9 mouse cellular contexts compared by ENCODE assay signal in genomic region chr2:49732745-49733655, GRCm38 (mm10). TPM values are rescaled to one million over a fixed set of nuclear protein-coding genes. Genes with fewer than 3 reads are reported as not detected.
DNase-seq lines count a peak whose midpoint lies in the region; ATAC-seq and TF ChIP-seq lines count a peak whose summit lies in the region.
"Had no signal": no experiment of that assay in that cellular context is flagged by ENCODE, and none has a peak within 500 bp of the region (broad histone marks: within the 10 kb centered on the region; RNA-seq: fewer than 3 reads in every experiment).

No protein-coding gene starts in this region.

- no peaks in the 10 kb centered on the region for H3K9me3 ChIP-seq in stomach, embryonic 15.5 days
- H3K9me3 ChIP-seq in stomach, postnatal 0 days (ENCODE audit: control insufficient read depth, low read length), result no peaks in the 10 kb centered on the region
- H3K9me3 ChIP-seq in limb, embryonic 14.5 days (ENCODE audit: control insufficient read depth, low read length), result no peaks in the 10 kb centered on the region

- H3K36me3 ChIP-seq in stomach, embryonic 15.5 days, result no peaks in the 10 kb centered on the region
- no peaks in the 10 kb centered on the region for H3K36me3 ChIP-seq in stomach, postnatal 0 days (ENCODE audit: control insufficient read depth, insufficient read depth, low read length)
- peaks cover 11% of the 10 kb centered on the region; the same call in 1 of the 2 replicates for H3K36me3 ChIP-seq in limb, embryonic 14.5 days (ENCODE audit: control insufficient read depth, insufficient read depth, low read length)

- H3K4me3 ChIP-seq in gastrocnemius, adult 2 months, result peak overlapping the region; percentile 60
- H3K4me3 ChIP-seq in stomach, embryonic 15.5 days (replicated peaks), result no peak overlapping the region
- no peak overlapping the region for H3K4me3 ChIP-seq in stomach, postnatal 0 days (ENCODE audit: low read depth, low read length)
- H3K4me3 ChIP-seq in limb, embryonic 14.5 days (replicated peaks; ENCODE audit: low read length), result peak overlapping the region; percentile 7; the same call in 1 of the 2 replicates

- ATAC-seq in stomach, embryonic 15.5 days (ENCODE audit: insufficient read depth, low FRiP score, low read depth), result no peak
- ATAC-seq in stomach, postnatal 0 days (ENCODE audit: low FRiP score, low TSS enrichment), result no peak
- ATAC-seq in limb, embryonic 14.5 days (ENCODE audit: low FRiP score, low read depth), result no peak

- intact Hi-C loops in gastrocnemius, adult 2 months (cut with DNase I), result no loop called here

- no peak overlapping the region for H3K27ac ChIP-seq in gastrocnemius, adult 2 months
- no peak overlapping the region for H3K27ac ChIP-seq in stomach, embryonic 15.5 days
- H3K27ac ChIP-seq in stomach, postnatal 0 days (replicated peaks), result no peak overlapping the region
- H3K27ac ChIP-seq in limb, embryonic 14.5 days (replicated peaks; ENCODE audit: low read depth, low read length), result 0 out of 2 replicates have a peak overlapping the region, but pooled peaks have one; percentile 13

- no peak for DNase-seq in gastrocnemius, adult 2 months
- DNase-seq in gastrocnemius, postnatal 25 days, result no peak
- DNase-seq in stomach, postnatal 0 days (ENCODE audit: low spot score), result no peak
- no peak for DNase-seq in limb, embryonic 14.5 days (ENCODE audit: low spot score)
- DNase-seq in thymus, postnatal 4 days, result peak; percentile 63
- no peak for DNase-seq in urinary bladder, postnatal 4 days (ENCODE audit: low spot score in 2 of 2)
- DNase-seq in frontal cortex, postnatal 10 days (ENCODE audit: low spot score in 2 of 2), result no peak

- TF ChIP-seq POLR2A in limb, embryonic 14.5 days (IDR thresholded peaks at IDR 0.05; ENCODE audit: borderline replicate concordance, extremely low read depth, insufficient read depth, insufficient read length), result no peak

- no peak for TF ChIP-seq CTCF in gastrocnemius, adult 2 months (IDR thresholded peaks at IDR 0.05)
- TF ChIP-seq CTCF in stomach, postnatal 0 days (IDR thresholded peaks at IDR 0.05; ENCODE audit: low read depth), result no peak

- H3K4me2 ChIP-seq in stomach, embryonic 15.5 days, result peak overlapping the region; percentile 9; the same call in 1 of the 2 replicates
- no peak overlapping the region for H3K4me2 ChIP-seq in stomach, postnatal 0 days (replicated peaks; ENCODE audit: low read depth)
- peak overlapping the region; percentile 43 for H3K4me2 ChIP-seq in limb, embryonic 14.5 days (replicated peaks; ENCODE audit: low read depth, low read length, severe bottlenecking)

- no peaks in the 10 kb centered on the region for H3K27me3 ChIP-seq in stomach, embryonic 15.5 days (replicated peaks)
- H3K27me3 ChIP-seq in stomach, postnatal 0 days (ENCODE audit: control insufficient read depth, insufficient read depth, low read length), result no peaks in the 10 kb centered on the region
- no peaks in the 10 kb centered on the region for H3K27me3 ChIP-seq in limb, embryonic 14.5 days (ENCODE audit: control insufficient read depth, insufficient read depth, low read length)

- WGBS in stomach, embryonic 15.5 days, result 70% methylated on average over 11 of the region's 11 CpGs
- 69% methylated on average over 11 of the region's 11 CpGs for WGBS in stomach, postnatal 0 days
- 21% methylated on average over 11 of the region's 11 CpGs for WGBS in limb, embryonic 14.5 days

- H3K9ac ChIP-seq in stomach, embryonic 15.5 days, result no peak overlapping the region
- H3K9ac ChIP-seq in stomach, postnatal 0 days (ENCODE audit: low read length), result no peak overlapping the region
- 0 out of 2 replicates have a peak overlapping the region, but pooled peaks have one; percentile 7 for H3K9ac ChIP-seq in limb, embryonic 14.5 days (ENCODE audit: low read depth, low read length, severe bottlenecking)
- H3K9ac ChIP-seq: lung, embryonic 14.5 days had no signal

- H3K4me1 ChIP-seq in stomach, embryonic 15.5 days, result no peaks in the 10 kb centered on the region
- H3K4me1 ChIP-seq in stomach, postnatal 0 days (replicated peaks; ENCODE audit: control insufficient read depth, insufficient read depth), result no peaks in the 10 kb centered on the region
- H3K4me1 ChIP-seq in limb, embryonic 14.5 days (ENCODE audit: control insufficient read depth, insufficient read depth, low read length), result peaks cover 19% of the 10 kb centered on the region; the same call in 1 of the 2 replicates

- no peak for TF ChIP-seq EP300 in stomach, postnatal 0 days (optimal IDR thresholded peaks at IDR 0.05)

RNA-seq across cellular contexts. Expression of gene Lypd6b, which starts 54.5 kb away (rescaled TPM):
- not detected for total RNA-seq in gastrocnemius, adult 2 months (2021)
- total RNA-seq in gastrocnemius, postnatal 25 days (2021), result not detected
- 18.0 and 18.1 TPM in 2 replicates for polyA plus RNA-seq in stomach, embryonic 15.5 days (2015; fragmentation: Nextera tagmentation; extraction: Ambion mirVana)
- polyA plus RNA-seq in stomach, postnatal 0 days (2015; fragmentation: Nextera tagmentation; extraction: Ambion mirVana), result 31.2 and 31.8 TPM in 2 replicates
- 4.5 and 5.6 TPM in 2 replicates for polyA plus RNA-seq in limb, embryonic 14.5 days (2012; rRNA removed)
- 14.9 and 16.5 TPM in 2 replicates for polyA plus RNA-seq in limb, embryonic 14.5 days (2014; fragmentation: Nextera tagmentation; extraction: Ambion mirVana)

Comparison
In these comparisons a context has a peak if more than half of its experiments do, and no peak if none do; other contexts are left out.
1. H3K4me3 ChIP-seq: peak in gastrocnemius, adult 2 months (single experiment) and limb, embryonic 14.5 days (single experiment); none in stomach, embryonic 15.5 days (single experiment) and stomach, postnatal 0 days (single experiment).